Mouse (Mus musculus) naive thymus-derived CD4-positive, alpha-beta T cell, adult 5 months (primary cell): ENCODE data around the gene Lpar5. TPM values are rescaled to one million over a fixed set of nuclear protein-coding genes. Genes with fewer than 3 reads are reported as not detected.

Experiments used
- polyA plus RNA-seq: library from polyadenylated mRNA; unstranded; fragments of 100-300 nt; shearing (Covaris generic); gene quantifications from one replicate; pipeline ENCODE4 v1.2.1, GENCODE M21; 2017

Lpar5 gene
- 3.6 TPM for polyA plus RNA-seq

DNA sequence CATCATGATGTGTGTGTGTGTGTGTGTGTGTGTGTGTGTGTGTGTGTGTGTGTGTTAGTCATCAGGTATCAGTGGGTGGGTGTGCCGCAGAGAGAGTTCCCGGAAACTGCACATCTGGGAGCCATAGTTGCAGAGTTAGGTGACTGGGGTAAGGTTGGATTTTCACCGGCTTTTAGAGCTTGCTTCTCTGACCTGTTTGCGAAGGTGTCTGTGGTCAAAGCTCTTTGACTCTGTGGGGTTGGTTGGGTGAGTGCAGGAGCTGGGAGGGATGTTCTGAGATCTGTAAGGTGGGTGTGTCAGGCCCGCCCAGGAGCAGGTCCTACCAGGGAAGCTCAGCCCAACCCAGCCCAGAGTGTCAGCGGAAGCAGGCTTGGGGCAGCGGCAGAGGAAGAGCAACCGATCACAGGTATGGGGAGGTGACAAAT lies at the start of gene Lpar5:
TSS of gene Lpar5 (plus strand) at position 350 of the 425 bp plus-strand sequence.

GRCm38 (mm10) chr6:125039533-125040153 lies 28.1 kb upstream of the Lpar5 start, which contains the start of gene Ing4:
Gene Ing4, plus strand, starts transcription at chr6:125039760.

GRCm38 (mm10) chr6:125049678-125050077 lies 18.0 kb upstream of the Lpar5 start, which contains the start of gene Acrbp:
Gene Acrbp, plus strand, starts transcription at chr6:125049689.

GRCm38 (mm10) chr6:125095391-125096278 lies 27.9 kb downstream of the Lpar5 start, which contains the start of gene Chd4:
Gene Chd4, plus strand, starts transcription at chr6:125095981.

DNA sequence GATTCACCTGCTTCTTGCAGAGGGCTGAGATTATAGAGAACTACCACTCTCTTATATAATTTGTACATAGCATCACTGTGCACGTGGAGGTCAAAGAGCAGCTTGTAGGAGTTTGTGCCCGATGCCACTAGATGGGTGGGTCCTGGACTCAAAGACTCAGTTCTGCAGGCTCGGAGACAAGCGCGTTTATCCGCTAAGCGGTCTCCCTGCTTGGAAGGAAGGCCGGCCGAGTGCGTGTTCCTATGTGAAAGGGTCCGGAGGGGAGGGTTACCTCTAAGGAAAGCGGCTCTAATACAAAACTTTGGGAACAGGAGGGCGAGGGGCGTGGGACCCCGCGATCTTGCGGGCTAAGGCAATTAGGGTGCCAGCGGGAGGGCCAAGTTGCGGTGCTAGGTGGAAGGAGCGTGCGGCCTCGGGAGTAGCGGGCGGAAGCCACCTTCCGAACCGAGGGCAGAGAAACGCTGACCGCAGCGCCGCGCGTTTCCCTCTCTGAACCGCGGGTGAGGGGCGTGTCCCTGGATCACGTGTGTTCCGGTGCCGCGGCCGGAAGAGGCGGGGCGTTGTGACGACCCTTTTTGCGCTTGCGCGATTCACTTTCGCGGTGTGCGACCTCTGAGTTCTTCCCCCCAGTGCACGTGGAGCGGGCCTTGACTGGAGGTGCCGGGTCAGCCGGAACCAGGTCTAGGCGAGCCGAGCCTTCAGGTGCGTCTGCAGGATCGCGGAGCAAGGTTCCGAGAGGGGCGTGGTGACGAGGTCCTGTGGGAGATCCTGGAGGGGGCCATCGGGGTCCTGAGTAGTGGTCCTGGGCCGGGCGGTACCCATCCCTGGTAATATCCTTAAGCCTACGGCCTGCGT lies 63.8 kb downstream of the Lpar5 start, which contains the start of gene Nop2:
TSS of gene Nop2 (plus strand) at position 608 of the 855 bp plus-strand sequence.

Other genes starting within 250 kb of the Lpar5 start
- gene Usp5, start 238.4 kb upstream of the Lpar5 start, polyA plus RNA-seq = 90.0 TPM
- 4.0 TPM for gene Cdca3, start 238.4 kb upstream of the Lpar5 start, polyA plus RNA-seq
- not detected for gene Gnb3, start 227.6 kb upstream of the Lpar5 start, polyA plus RNA-seq
- not detected for gene P3h3, start 210.2 kb upstream of the Lpar5 start, polyA plus RNA-seq
- gene Gpr162, start 203.9 kb upstream of the Lpar5 start, polyA plus RNA-seq = 0.10 TPM
- gene Cd4, start 179.7 kb upstream of the Lpar5 start, polyA plus RNA-seq = 550 TPM
- not detected for gene Lag3, start 156.2 kb upstream of the Lpar5 start, polyA plus RNA-seq
- gene Ptms, start 147.8 kb upstream of the Lpar5 start, polyA plus RNA-seq = 7.9 TPM
- 126 TPM for gene Mlf2, start 136.5 kb upstream of the Lpar5 start, polyA plus RNA-seq
- gene Cops7a, start 102.4 kb upstream of the Lpar5 start, polyA plus RNA-seq = 42.9 TPM
- gene Pianp, start 71.2 kb upstream of the Lpar5 start, polyA plus RNA-seq = not detected
- 64.7 TPM for gene Zfp384, start 58.8 kb upstream of the Lpar5 start, polyA plus RNA-seq
- 74.8 TPM for gene Ing4, start 28.2 kb upstream of the Lpar5 start, polyA plus RNA-seq
- gene Acrbp, start 18.2 kb upstream of the Lpar5 start, polyA plus RNA-seq = 11.1 TPM
- gene Chd4, start 28.1 kb downstream of the Lpar5 start, polyA plus RNA-seq = 57.3 TPM
- 39.7 TPM for gene Nop2, start 64.0 kb downstream of the Lpar5 start, polyA plus RNA-seq
- gene Iffo1, start 77.3 kb downstream of the Lpar5 start, polyA plus RNA-seq = 20.2 TPM
- 201 TPM for gene Gapdh, start 98.5 kb downstream of the Lpar5 start, polyA plus RNA-seq
- 17.0 TPM for gene Ncapd2, start 123.8 kb downstream of the Lpar5 start, polyA plus RNA-seq
- 37.5 TPM for gene Mrpl51, start 123.9 kb downstream of the Lpar5 start, polyA plus RNA-seq
- 46.2 TPM for gene Vamp1, start 147.6 kb downstream of the Lpar5 start, polyA plus RNA-seq
- gene Tapbpl, start 163.9 kb downstream of the Lpar5 start, polyA plus RNA-seq = 60.2 TPM
- gene Cd27, start 169.1 kb downstream of the Lpar5 start, polyA plus RNA-seq = 455 TPM
- 2.0 TPM for gene Tuba3a, start 218.1 kb downstream of the Lpar5 start, polyA plus RNA-seq
- gene Ltbr, start 246.0 kb downstream of the Lpar5 start, polyA plus RNA-seq = not detected